Mouse (Mus musculus) gastrocnemius, adult 2 months (tissue): ENCODE results near the gene Kbtbd7. TPM values are rescaled to one million over a fixed set of nuclear protein-coding genes. Genes with fewer than 3 reads are reported as not detected.

Experiments
- DNase-seq: peaks from one replicate; pipeline ENCODE4 v3.0.0; 2022
- H3K27ac ChIP-seq: fragments of 200-600 bp; 2 replicates; pipeline ENCODE4 v1.8.1; 2022; ENCODE audit warnings: mild to moderate bottlenecking
- H3K4me3 ChIP-seq: fragments of 200-600 bp; 2 replicates; pipeline ENCODE4 v1.8.1; 2022; ENCODE audit warnings: mild to moderate bottlenecking, moderate library complexity
- CTCF ChIP-seq: fragments of 200-600 bp; IDR thresholded peaks from 2 replicates; pipeline ENCODE4 v1.8.1; 2022; ENCODE audit warnings: antibody characterized with exemption, mild to moderate bottlenecking, moderate library complexity
- intact Hi-C: fragments of 180-260 bp; cut with DNase I; formaldehyde crosslinking; loops from one replicate; pipeline ENCODE4 v1.15.1; 2025
- total RNA-seq, 2 experiments: library from RNA; stranded (reverse); gene quantifications; 2 replicates each; pipeline ENCODE4 v1.2.3; 2021

The Kbtbd7 gene
- total RNA-seq, 2 experiments from 2014 or later: 5.4 to 7.2 TPM

GRCm38 (mm10) chr14:79465623-79466022, 39.3 kb downstream of the Kbtbd7 start:
- H3K27ac ChIP-seq: no peak overlapping the region
- no peak for TF ChIP-seq CTCF
- intact Hi-C loops: loop anchor here (5.0 kb wide), 1 partner anchor 343 kb away; no protein-coding TSS in a partner anchor
- H3K4me3 ChIP-seq: no peak overlapping the region
- no peak for DNase-seq

GRCm38 (mm10) chr14:79467621-79468020, 41.3 kb downstream of the Kbtbd7 start:
- peak; percentile 82 for TF ChIP-seq CTCF
- DNase-seq: peak; percentile 71
- intact Hi-C loops: loop anchor here (2.0 to 5.0 kb wide), 2 partner anchors 71 to 345 kb away; partner anchors contain the start of gene Mtrf1
- H3K4me3 ChIP-seq: no peak overlapping the region
- no peak overlapping the region for H3K27ac ChIP-seq

DNA sequence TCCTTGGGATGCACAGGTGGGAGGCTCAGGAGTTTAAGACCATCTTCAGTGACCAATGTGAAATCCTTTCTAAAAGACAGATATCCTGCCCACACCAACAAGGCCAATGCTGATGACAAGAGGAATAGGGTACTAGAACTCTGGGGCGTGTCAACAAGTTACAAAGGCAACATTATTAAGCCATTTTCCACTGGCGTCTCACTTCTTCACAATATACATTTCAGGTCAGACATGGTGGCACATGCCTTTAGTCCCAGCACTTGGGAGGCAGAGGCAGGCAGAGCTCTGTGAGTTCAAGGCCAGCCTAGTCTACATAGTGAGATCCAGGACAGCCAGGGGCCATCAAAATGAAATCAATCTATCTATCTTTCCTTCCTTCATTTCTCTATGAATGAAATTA, 47.1 kb downstream of the Kbtbd7 start:
- intact Hi-C loops: no loop called here
- TF ChIP-seq CTCF: no peak
- no peak overlapping the region for H3K27ac ChIP-seq
- no peak overlapping the region for H3K4me3 ChIP-seq
- no peak for DNase-seq

Other genes with a start within 250 kb of the Kbtbd7 start
- not detected for gene Zfp957, start 179.1 kb upstream of the Kbtbd7 start, total RNA-seq
- 10 to 100 TPM; 46.9 to 78.3 TPM for gene Rgcc, start 124.9 kb upstream of the Kbtbd7 start, total RNA-seq
- 10 to 100 TPM; 22.3 to 22.9 TPM for gene Naa16, start 35.7 kb upstream of the Kbtbd7 start, total RNA-seq
- 1 to 10 TPM; 8.9 to 9.5 TPM for gene Mtrf1, start 28.7 kb upstream of the Kbtbd7 start, total RNA-seq
- under 1 TPM in 1 of 2 experiments, not detected in 1; 0.20 TPM for gene Kbtbd6, start 25.3 kb downstream of the Kbtbd7 start, total RNA-seq
- 1 to 10 TPM; 4.6 to 6.0 TPM for gene Elf1, start 54.7 kb downstream of the Kbtbd7 start, total RNA-seq
- 10 to 100 TPM; 19.3 to 25.7 TPM for gene Wbp4, start 55.0 kb downstream of the Kbtbd7 start, total RNA-seq
- 10 to 100 TPM; 96.5 to 97.2 TPM for gene Sugt1, start 161.2 kb downstream of the Kbtbd7 start, total RNA-seq
- under 1 TPM in 1 of 2 experiments, not detected in 1; 0.73 TPM for gene Cnmd, start 235.7 kb downstream of the Kbtbd7 start, total RNA-seq